Mouse (Mus musculus): ENCODE measurements around the gene Gm5901. TPM values are rescaled to one million over a fixed set of nuclear protein-coding genes. Genes with fewer than 3 reads are reported as not detected.
A peak's percentile ranks its signal among the peaks of the same experiment; 100 is the strongest.
"Not testable (repeated sequence)": the region's sequence is repeated elsewhere in the genome, so short reads cannot be mapped to it uniquely, and the experiment has no call there.

Gm5901 gene
- polyA plus RNA-seq (2015; fragmentation: Nextera tagmentation; extraction: Ambion mirVana) = not detected in 2 replicates

- no peak within 1 kb of the TSS for H3K4me3 ChIP-seq
- no peak for ATAC-seq (replicated peaks; ENCODE audit: insufficient number of reproducible peaks, insufficient read depth, low FRiP score, low read depth)
- no peak within 1 kb of the TSS for H3K4me2 ChIP-seq
- WGBS = 73% methylated on average over 1 of the region's 1 CpGs
- peaks cover 11% of the 10 kb centered on the region for H3K4me1 ChIP-seq (replicated peaks)
- H3K36me3 ChIP-seq = peaks cover 30% of the 10 kb centered on the region
- no peaks in the 10 kb centered on the region for H3K9me3 ChIP-seq (replicated peaks)
- H3K27me3 ChIP-seq = no peaks in the 10 kb centered on the region
- H3K9ac ChIP-seq = no peak within 1 kb of the TSS
- peak within 1 kb of the TSS; percentile 71 for H3K27ac ChIP-seq
Observed at GRCm38 (mm10) chr7:105374866-105375265, at the start of gene Gm5901. Gene Gm5901 (plus strand): TSS chr7:105375038.

- whole genome bisulfite sequencing = 61% methylated on average over 2 of the region's 2 CpGs
- Histone ChIP-seq H3K4me1 (replicated peaks) (no peaks in the 10 kb centered on the region), H3K9ac (no peak overlapping the region), H3K4me3 (no peak overlapping the region), H3K27ac (no peak overlapping the region), H3K27me3 (no peaks in the 10 kb centered on the region), H3K36me3 (no peaks in the 10 kb centered on the region), H3K9me3 (replicated peaks) (no peaks in the 10 kb centered on the region), H3K4me2 (no peak overlapping the region)
- ATAC-seq (replicated peaks; ENCODE audit: insufficient number of reproducible peaks, insufficient read depth, low FRiP score, low read depth) = no peak
Observed at GRCm38 (mm10) chr7:105325302-105325701, 49.5 kb upstream of the Gm5901 start.

GRCm38 (mm10) chr7:105334004-105334403, 40.8 kb upstream of the Gm5901 start, which contains the start of gene Olfr690:
Gene Olfr690 (minus strand): TSS chr7:105334104.
- 73% methylated on average over 1 of the region's 1 CpGs for whole genome bisulfite sequencing
- Histone ChIP-seq H3K4me3 (no peak within 1 kb of the TSS), H3K36me3 (no peaks in the 10 kb centered on the region), H3K9ac (no peak within 1 kb of the TSS), H3K4me2 (no peak within 1 kb of the TSS), H3K4me1 (replicated peaks) (no peaks in the 10 kb centered on the region), H3K27ac (no peak within 1 kb of the TSS), H3K9me3 (replicated peaks) (no peaks in the 10 kb centered on the region), H3K27me3 (no peaks in the 10 kb centered on the region)
- ATAC-seq (replicated peaks; ENCODE audit: insufficient number of reproducible peaks, insufficient read depth, low FRiP score, low read depth) = no peak

GRCm38 (mm10) chr7:105342170-105342569, 32.7 kb upstream of the Gm5901 start, which contains the start of gene Olfr691:
Gene Olfr691 (minus strand): TSS chr7:105342270.
- 44% methylated on average over 1 of the region's 1 CpGs for WGBS
- no peak within 1 kb of the TSS for H3K9ac ChIP-seq
- no peaks in the 10 kb centered on the region for H3K4me1 ChIP-seq (replicated peaks)
- ATAC-seq (replicated peaks; ENCODE audit: insufficient number of reproducible peaks, insufficient read depth, low FRiP score, low read depth) = no peak
- H3K36me3 ChIP-seq = no peaks in the 10 kb centered on the region
- no peak within 1 kb of the TSS for H3K4me3 ChIP-seq
- no peaks in the 10 kb centered on the region for H3K9me3 ChIP-seq (replicated peaks)
- no peak within 1 kb of the TSS for H3K4me2 ChIP-seq
- H3K27ac ChIP-seq = no peak within 1 kb of the TSS
- no peaks in the 10 kb centered on the region for H3K27me3 ChIP-seq

GRCm38 (mm10) chr7:105342752-105343151, 32.1 kb upstream of the Gm5901 start:
- Histone ChIP-seq H3K4me1 (replicated peaks) (no peaks in the 10 kb centered on the region), H3K4me2 (no peak overlapping the region), H3K27ac (no peak overlapping the region), H3K36me3 (no peaks in the 10 kb centered on the region), H3K9me3 (replicated peaks) (no peaks in the 10 kb centered on the region), H3K4me3 (no peak overlapping the region), H3K9ac (no peak overlapping the region), H3K27me3 (no peaks in the 10 kb centered on the region)
- WGBS = 76% methylated on average over 2 of the region's 2 CpGs
- no peak for ATAC-seq (replicated peaks; ENCODE audit: insufficient number of reproducible peaks, insufficient read depth, low FRiP score, low read depth)

GRCm38 (mm10) chr7:105356064-105356463, 18.8 kb upstream of the Gm5901 start:
- H3K27me3 ChIP-seq; H3K4me3 ChIP-seq; H3K9ac ChIP-seq; H3K36me3 ChIP-seq; ATAC-seq (replicated peaks; ENCODE audit: insufficient number of reproducible peaks, insufficient read depth, low FRiP score, low read depth); H3K27ac ChIP-seq; H3K4me2 ChIP-seq; H3K4me1 ChIP-seq (replicated peaks); H3K9me3 ChIP-seq (replicated peaks): not testable (repeated sequence)
- no CpG with 5 or more reads among the region's 5 CpGs for WGBS

- not testable (repeated sequence) for H3K36me3 ChIP-seq; H3K4me2 ChIP-seq; H3K27me3 ChIP-seq; H3K4me1 ChIP-seq (replicated peaks); ATAC-seq (replicated peaks; ENCODE audit: insufficient number of reproducible peaks, insufficient read depth, low FRiP score, low read depth); H3K9ac ChIP-seq; H3K4me3 ChIP-seq; H3K27ac ChIP-seq; H3K9me3 ChIP-seq (replicated peaks)
- WGBS = 90% methylated on average over 1 of the region's 2 CpGs
Observed at GRCm38 (mm10) chr7:105356487-105356886, 18.4 kb upstream of the Gm5901 start.

GRCm38 (mm10) chr7:105361713-105362112, 13.1 kb upstream of the Gm5901 start:
- H3K27me3 ChIP-seq = no peaks in the 10 kb centered on the region
- H3K4me2 ChIP-seq = no peak overlapping the region
- 71% methylated on average over 2 of the region's 2 CpGs for WGBS

GRCm38 (mm10) chr7:105367268-105367667, 7.6 kb upstream of the Gm5901 start:
- no peak overlapping the region for H3K4me2 ChIP-seq
- H3K9me3 ChIP-seq (replicated peaks) = no peaks in the 10 kb centered on the region
- no peaks in the 10 kb centered on the region for H3K27me3 ChIP-seq
- H3K4me3 ChIP-seq = no peak overlapping the region
- H3K27ac ChIP-seq = no peak overlapping the region
- no peaks in the 10 kb centered on the region for H3K4me1 ChIP-seq (replicated peaks)
- 80% methylated on average over 5 of the region's 5 CpGs for WGBS
- no peak overlapping the region for H3K9ac ChIP-seq
- no peaks in the 10 kb centered on the region for H3K36me3 ChIP-seq
- ATAC-seq (replicated peaks; ENCODE audit: insufficient number of reproducible peaks, insufficient read depth, low FRiP score, low read depth) = no peak

More at GRCm38 (mm10) chr7:105361713-105362112, 13.1 kb upstream of the Gm5901 start:
- Histone ChIP-seq H3K9ac (no peak overlapping the region), H3K4me3 (no peak overlapping the region), H3K27ac (no peak overlapping the region), H3K36me3 (no peaks in the 10 kb centered on the region), H3K4me1 (replicated peaks) (no peaks in the 10 kb centered on the region), H3K9me3 (replicated peaks) (no peaks in the 10 kb centered on the region)
- ATAC-seq (replicated peaks; ENCODE audit: insufficient number of reproducible peaks, insufficient read depth, low FRiP score, low read depth) = no peak

GRCm38 (mm10) chr7:105367930-105368329, 6.9 kb upstream of the Gm5901 start, which contains the start of gene Olfr692:
Gene Olfr692 (plus strand): TSS chr7:105368230.
- Histone ChIP-seq H3K9ac (no peak within 1 kb of the TSS), H3K36me3 (no peaks in the 10 kb centered on the region), H3K27ac (no peak within 1 kb of the TSS), H3K4me1 (replicated peaks) (peaks cover 1% of the 10 kb centered on the region; the same call in 1 of the 2 replicates), H3K9me3 (replicated peaks) (no peaks in the 10 kb centered on the region), H3K27me3 (no peaks in the 10 kb centered on the region), H3K4me2 (no peak within 1 kb of the TSS), H3K4me3 (no peak within 1 kb of the TSS)
- WGBS = 88% methylated on average over 1 of the region's 1 CpGs
- no peak for ATAC-seq (replicated peaks; ENCODE audit: insufficient number of reproducible peaks, insufficient read depth, low FRiP score, low read depth)

- H3K9ac ChIP-seq = no peak overlapping the region
- no peaks in the 10 kb centered on the region for H3K9me3 ChIP-seq (replicated peaks)
- H3K4me3 ChIP-seq = no peak overlapping the region
- H3K36me3 ChIP-seq = no peaks in the 10 kb centered on the region
- no peak overlapping the region for H3K27ac ChIP-seq
- no peak overlapping the region for H3K4me2 ChIP-seq
- H3K27me3 ChIP-seq = no peaks in the 10 kb centered on the region
- 80% methylated on average over 4 of the region's 4 CpGs for WGBS
- peaks cover 6% of the 10 kb centered on the region for H3K4me1 ChIP-seq (replicated peaks)
- ATAC-seq (replicated peaks; ENCODE audit: insufficient number of reproducible peaks, insufficient read depth, low FRiP score, low read depth) = no peak
Observed at GRCm38 (mm10) chr7:105368521-105368920, 6.3 kb upstream of the Gm5901 start.

GRCm38 (mm10) chr7:105372912-105373311, 1.9 kb upstream of the Gm5901 start:
- Histone ChIP-seq H3K27ac (peak overlapping the region; percentile 71), H3K4me2 (no peak overlapping the region), H3K9ac (no peak overlapping the region), H3K4me1 (replicated peaks) (peaks cover 11% of the 10 kb centered on the region), H3K9me3 (replicated peaks) (no peaks in the 10 kb centered on the region), H3K36me3 (peaks cover 10% of the 10 kb centered on the region), H3K27me3 (no peaks in the 10 kb centered on the region), H3K4me3 (no peak overlapping the region)
- ATAC-seq (replicated peaks; ENCODE audit: insufficient number of reproducible peaks, insufficient read depth, low FRiP score, low read depth) = no peak
- WGBS = 89% methylated on average over 1 of the region's 1 CpGs

All from heart, embryonic 15.5 days (tissue).